Mouse (Mus musculus): ENCODE results near the gene Gbe1. TPM values are rescaled to one million over a fixed set of nuclear protein-coding genes. Genes with fewer than 3 reads are reported as not detected.

Gene Gbe1
- polyA plus RNA-seq, 1 experiment from 2014 or later, result 17.6 TPM

GRCm38 (mm10) chr16:70385494-70385893 is 71.7 kb downstream of the Gbe1 start:
- WGBS, result 92% methylated on average over 1 of the region's 1 CpGs
- H3K4me1 ChIP-seq, result no peaks in the 10 kb centered on the region
- H3K4me3 ChIP-seq, result no peak overlapping the region
- H3K9me3 ChIP-seq (replicated peaks), result peaks cover 6% of the 10 kb centered on the region; the same call in 1 of the 2 replicates
- no peaks in the 10 kb centered on the region for H3K36me3 ChIP-seq
- H3K27ac ChIP-seq (replicated peaks), result no peak overlapping the region
- DNase-seq (ENCODE audit: low spot score), result no peak
- H3K27me3 ChIP-seq (ENCODE audit: low read depth, poor library complexity, severe bottlenecking), result no peaks in the 10 kb centered on the region

GRCm38 (mm10) chr16:70387385-70387784 is 73.6 kb downstream of the Gbe1 start:
- no peak for DNase-seq (ENCODE audit: low spot score)
- no peaks in the 10 kb centered on the region for H3K27me3 ChIP-seq (ENCODE audit: low read depth, poor library complexity, severe bottlenecking)
- 0 out of 2 replicates have a peak, but pooled peaks cover 7% of the 10 kb centered on the region for H3K9me3 ChIP-seq (replicated peaks)
- no peaks in the 10 kb centered on the region for H3K4me1 ChIP-seq
- H3K36me3 ChIP-seq, result no peaks in the 10 kb centered on the region
- no peak overlapping the region for H3K27ac ChIP-seq (replicated peaks)
- WGBS, result over 99% methylated on average over 2 of the region's 2 CpGs
- H3K4me3 ChIP-seq, result no peak overlapping the region

GRCm38 (mm10) chr16:70395276-70395675 is 81.5 kb downstream of the Gbe1 start:
- DNase-seq (ENCODE audit: low spot score), result no peak
- Histone ChIP-seq H3K36me3 (no peaks in the 10 kb centered on the region), H3K4me1 (no peaks in the 10 kb centered on the region), H3K4me3 (no peak overlapping the region), H3K9me3 (replicated peaks) (0 out of 2 replicates have a peak, but pooled peaks cover 3% of the 10 kb centered on the region), H3K27ac (replicated peaks) (no peak overlapping the region), H3K27me3 (ENCODE audit: low read depth, poor library complexity, severe bottlenecking) (no peaks in the 10 kb centered on the region)
- WGBS, result 87% methylated on average over 3 of the region's 3 CpGs

- no peak overlapping the region for H3K4me3 ChIP-seq
- no peaks in the 10 kb centered on the region for H3K4me1 ChIP-seq
- DNase-seq (ENCODE audit: low spot score), result no peak
- H3K36me3 ChIP-seq, result no peaks in the 10 kb centered on the region
- H3K9me3 ChIP-seq (replicated peaks), result no peaks in the 10 kb centered on the region
- H3K27ac ChIP-seq (replicated peaks), result no peak overlapping the region
- no peaks in the 10 kb centered on the region for H3K27me3 ChIP-seq (ENCODE audit: low read depth, poor library complexity, severe bottlenecking)
- 94% methylated on average over 2 of the region's 2 CpGs for WGBS
Measured at GRCm38 (mm10) chr16:70407780-70408179, 94.0 kb downstream of the Gbe1 start.

- Histone ChIP-seq H3K9me3 (replicated peaks) (no peaks in the 10 kb centered on the region), H3K4me3 (no peak overlapping the region), H3K36me3 (no peaks in the 10 kb centered on the region), H3K4me1 (no peaks in the 10 kb centered on the region), H3K27ac (replicated peaks) (no peak overlapping the region), H3K27me3 (ENCODE audit: low read depth, poor library complexity, severe bottlenecking) (no peaks in the 10 kb centered on the region)
- WGBS, result 88% methylated on average over 3 of the region's 3 CpGs
- no peak for DNase-seq (ENCODE audit: low spot score)
Measured at GRCm38 (mm10) chr16:70421077-70421476, 107.3 kb downstream of the Gbe1 start.

- Histone ChIP-seq H3K4me1 (no peaks in the 10 kb centered on the region), H3K27ac (replicated peaks) (no peak overlapping the region), H3K4me3 (no peak overlapping the region), H3K9me3 (replicated peaks) (no peaks in the 10 kb centered on the region), H3K36me3 (no peaks in the 10 kb centered on the region), H3K27me3 (ENCODE audit: low read depth, poor library complexity, severe bottlenecking) (no peaks in the 10 kb centered on the region)
- WGBS, result 84% methylated on average over 6 of the region's 6 CpGs
- DNase-seq (ENCODE audit: low spot score), result no peak
Measured at GRCm38 (mm10) chr16:70449520-70449919, 135.8 kb downstream of the Gbe1 start.

GRCm38 (mm10) chr16:70475583-70475982 is 161.8 kb downstream of the Gbe1 start:
- no peaks in the 10 kb centered on the region for H3K27me3 ChIP-seq (ENCODE audit: low read depth, poor library complexity, severe bottlenecking)
- H3K9me3 ChIP-seq (replicated peaks), result no peaks in the 10 kb centered on the region
- H3K4me3 ChIP-seq, result no peak overlapping the region
- no peak for DNase-seq (ENCODE audit: low spot score)
- no peaks in the 10 kb centered on the region for H3K4me1 ChIP-seq
- H3K27ac ChIP-seq (replicated peaks), result no peak overlapping the region
- WGBS, result 50% methylated on average over 1 of the region's 3 CpGs
- no peaks in the 10 kb centered on the region for H3K36me3 ChIP-seq

- Histone ChIP-seq H3K4me3 (no peak overlapping the region), H3K27me3 (ENCODE audit: low read depth, poor library complexity, severe bottlenecking) (no peaks in the 10 kb centered on the region), H3K4me1 (no peaks in the 10 kb centered on the region), H3K36me3 (no peaks in the 10 kb centered on the region), H3K9me3 (replicated peaks) (no peaks in the 10 kb centered on the region), H3K27ac (replicated peaks) (no peak overlapping the region)
- DNase-seq (ENCODE audit: low spot score), result no peak
- 85% methylated on average over 4 of the region's 4 CpGs for WGBS
Measured at GRCm38 (mm10) chr16:70476161-70476560, 162.4 kb downstream of the Gbe1 start.

GRCm38 (mm10) chr16:70480494-70480893 is 166.7 kb downstream of the Gbe1 start:
- no peak overlapping the region for H3K27ac ChIP-seq (replicated peaks)
- DNase-seq (ENCODE audit: low spot score), result no peak
- WGBS, result 89% methylated on average over 3 of the region's 3 CpGs

GRCm38 (mm10) chr16:70506457-70506856 is 192.7 kb downstream of the Gbe1 start:
- no peaks in the 10 kb centered on the region for H3K4me1 ChIP-seq
- no peaks in the 10 kb centered on the region for H3K27me3 ChIP-seq (ENCODE audit: low read depth, poor library complexity, severe bottlenecking)
- no peaks in the 10 kb centered on the region for H3K9me3 ChIP-seq (replicated peaks)
- H3K27ac ChIP-seq (replicated peaks), result no peak overlapping the region
- no peak for DNase-seq (ENCODE audit: low spot score)
- H3K36me3 ChIP-seq, result no peaks in the 10 kb centered on the region
- 69% methylated on average over 1 of the region's 1 CpGs for WGBS
- no peak overlapping the region for H3K4me3 ChIP-seq

More at GRCm38 (mm10) chr16:70480494-70480893, 166.7 kb downstream of the Gbe1 start:
- Histone ChIP-seq H3K9me3 (replicated peaks) (no peaks in the 10 kb centered on the region), H3K27me3 (ENCODE audit: low read depth, poor library complexity, severe bottlenecking) (no peaks in the 10 kb centered on the region), H3K4me1 (no peaks in the 10 kb centered on the region), H3K36me3 (no peaks in the 10 kb centered on the region), H3K4me3 (no peak overlapping the region)

GRCm38 (mm10) chr16:70510938-70511337 is 197.2 kb downstream of the Gbe1 start:
- 90% methylated on average over 3 of the region's 3 CpGs for WGBS
- DNase-seq (ENCODE audit: low spot score), result no peak
- Histone ChIP-seq H3K27ac (replicated peaks) (no peak overlapping the region), H3K9me3 (replicated peaks) (no peaks in the 10 kb centered on the region), H3K36me3 (no peaks in the 10 kb centered on the region), H3K4me1 (no peaks in the 10 kb centered on the region), H3K4me3 (no peak overlapping the region), H3K27me3 (ENCODE audit: low read depth, poor library complexity, severe bottlenecking) (no peaks in the 10 kb centered on the region)

GRCm38 (mm10) chr16:70522861-70523260 is 209.1 kb downstream of the Gbe1 start:
- no peaks in the 10 kb centered on the region for H3K36me3 ChIP-seq
- no peaks in the 10 kb centered on the region for H3K27me3 ChIP-seq (ENCODE audit: low read depth, poor library complexity, severe bottlenecking)
- H3K9me3 ChIP-seq (replicated peaks), result no peaks in the 10 kb centered on the region
- no peak for DNase-seq (ENCODE audit: low spot score)
- H3K4me3 ChIP-seq, result no peak overlapping the region
- H3K27ac ChIP-seq (replicated peaks), result no peak overlapping the region
- no peaks in the 10 kb centered on the region for H3K4me1 ChIP-seq
- 85% methylated on average over 2 of the region's 2 CpGs for WGBS

GRCm38 (mm10) chr16:70523566-70523965 is 209.8 kb downstream of the Gbe1 start:
- Histone ChIP-seq H3K27me3 (ENCODE audit: low read depth, poor library complexity, severe bottlenecking) (no peaks in the 10 kb centered on the region), H3K36me3 (no peaks in the 10 kb centered on the region), H3K9me3 (replicated peaks) (no peaks in the 10 kb centered on the region), H3K4me1 (no peaks in the 10 kb centered on the region), H3K27ac (replicated peaks) (no peak overlapping the region), H3K4me3 (no peak overlapping the region)
- no peak for DNase-seq (ENCODE audit: low spot score)
- 92% methylated on average over 8 of the region's 8 CpGs for WGBS

- 93% methylated on average over 4 of the region's 4 CpGs for WGBS
Measured at GRCm38 (mm10) chr16:70524273-70524672, 210.5 kb downstream of the Gbe1 start.

More at GRCm38 (mm10) chr16:70524273-70524672, 210.5 kb downstream of the Gbe1 start:
- H3K27me3 ChIP-seq (ENCODE audit: low read depth, poor library complexity, severe bottlenecking), result no peaks in the 10 kb centered on the region
- no peak overlapping the region for H3K27ac ChIP-seq (replicated peaks)
- H3K36me3 ChIP-seq, result no peaks in the 10 kb centered on the region
- no peaks in the 10 kb centered on the region for H3K9me3 ChIP-seq (replicated peaks)
- DNase-seq (ENCODE audit: low spot score), result no peak
- H3K4me3 ChIP-seq, result no peak overlapping the region
- no peaks in the 10 kb centered on the region for H3K4me1 ChIP-seq

All from midbrain, embryonic 10.5 days (tissue).